Mouse (Mus musculus): ENCODE results near the gene F11r. TPM values are rescaled to one million over a fixed set of nuclear protein-coding genes. Genes with fewer than 3 reads are reported as not detected.

Gene F11r
- total and polyA plus RNA-seq, 3 experiments, result 0.74 to 1.6 (median 1.3) TPM

DNA sequence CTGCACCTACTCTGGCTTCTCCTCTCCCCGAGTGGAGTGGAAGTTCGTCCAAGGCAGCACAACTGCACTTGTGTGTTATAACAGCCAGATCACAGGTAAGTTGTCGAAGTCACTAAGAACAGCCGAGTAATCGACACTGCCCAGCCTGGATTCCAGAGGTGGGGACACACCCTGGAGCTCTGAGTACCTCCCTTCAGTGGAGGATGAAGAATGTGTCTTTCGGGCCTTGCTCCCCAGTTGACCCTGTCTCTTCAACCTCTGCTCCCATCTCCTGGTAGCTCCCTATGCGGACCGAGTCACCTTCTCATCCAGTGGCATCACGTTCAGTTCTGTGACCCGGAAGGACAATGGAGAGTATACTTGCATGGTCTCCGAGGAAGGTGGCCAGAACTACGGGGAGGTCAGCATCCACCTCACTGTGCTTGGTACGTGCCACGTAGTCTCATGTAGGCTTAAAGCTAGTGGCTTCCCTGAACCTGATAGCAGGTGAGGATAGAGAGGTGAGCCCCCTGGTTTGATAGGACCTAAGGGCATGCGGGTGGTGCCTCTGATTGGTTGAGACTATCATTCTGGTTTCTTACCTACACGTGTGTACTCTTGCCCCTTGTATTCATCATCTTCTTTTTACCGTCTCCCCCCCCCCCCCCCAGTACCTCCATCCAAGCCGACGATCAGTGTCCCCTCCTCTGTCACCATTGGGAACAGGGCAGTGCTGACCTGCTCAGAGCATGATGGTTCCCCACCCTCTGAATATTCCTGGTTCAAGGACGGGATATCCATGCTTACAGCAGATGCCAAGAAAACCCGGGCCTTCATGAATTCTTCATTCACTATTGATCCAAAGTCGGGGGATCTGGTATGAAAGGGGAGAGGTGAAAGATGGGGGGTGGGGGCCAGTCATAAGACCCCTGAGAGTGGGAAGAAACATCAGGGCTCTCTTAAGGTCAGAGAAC, 23.5 kb downstream of the F11r start:
- H3K27ac ChIP-seq (ENCODE audit: insufficient read depth, low read depth), result no peak overlapping the region
- no peak overlapping the region for H3K4me3 ChIP-seq (replicated peaks in 1 of 3; ENCODE audit: low read depth in 2 of 3, low read length in 2 of 3, poor library complexity in 1 of 3)
- dilution Hi-C loops (cut with MboI; ENCODE audit: extremely low pct_ligation_motif_present, extremely low pct_unique_long_range_greater_than_20kb, low sequenced_read_pairs), result no loop called here
- no peaks in the 10 kb centered on the region for H3K36me3 ChIP-seq (replicated peaks in 1 of 2; ENCODE audit: control insufficient read depth in 1 of 2, insufficient read depth in 1 of 2, low read length in 1 of 2)
- H3K4me2 ChIP-seq (ENCODE audit: insufficient read depth, low read depth, poor library complexity, severe bottlenecking), result no peak overlapping the region
- DNase-seq (ENCODE audit: extremely low read depth), result no peak
- no peaks in the 10 kb centered on the region for H3K79me2 ChIP-seq (replicated peaks; ENCODE audit: control insufficient read depth, extremely low read depth, insufficient read depth, poor library complexity, severe bottlenecking)
- in situ Hi-C loops (cut with MboI; ENCODE audit: low pct_ligation_motif_present, low pct_unique_long_range_greater_than_20kb, low sequenced_read_pairs), result no loop called here
- no peaks in the 10 kb centered on the region for H3K9me3 ChIP-seq (replicated peaks; ENCODE audit: low read length)
- H3K4me1 ChIP-seq (ENCODE audit: control insufficient read depth in 1 of 2, insufficient read depth in 2 of 2), result peaks cover 0 to 3% of the 10 kb centered on the region in 2 experiments; a peak in 1 of 4 replicates
- H3K9ac ChIP-seq (ENCODE audit: insufficient read depth, low read depth), result no peak overlapping the region
- TF ChIP-seq EP300 (IDR thresholded peaks at IDR 0.05; ENCODE audit: low read length) (no peak), SMC3 (IDR thresholded peaks at IDR 0.05; ENCODE audit: low read depth, low read length) (no peak), SIN3A (IDR thresholded peaks at IDR 0.05; ENCODE audit: low read length) (no peak), POLR2A (IDR thresholded peaks at IDR 0.05; ENCODE audit: low read depth, low read length) (no peak)
- no peaks in the 10 kb centered on the region for H3K27me3 ChIP-seq (replicated peaks)

- Histone ChIP-seq H3K4me1 (ENCODE audit: control insufficient read depth in 1 of 2, insufficient read depth in 2 of 2) (peaks cover 0 to 14% of the 10 kb centered on the region in 2 experiments; a peak in 2 of 4 replicates), H3K36me3 (replicated peaks in 1 of 2; ENCODE audit: control insufficient read depth in 1 of 2, insufficient read depth in 1 of 2, low read length in 1 of 2) (no peaks in the 10 kb centered on the region), H3K27ac (ENCODE audit: insufficient read depth, low read depth) (no peak overlapping the region), H3K9ac (ENCODE audit: insufficient read depth, low read depth) (no peak overlapping the region), H3K79me2 (replicated peaks; ENCODE audit: control insufficient read depth, extremely low read depth, insufficient read depth, poor library complexity, severe bottlenecking) (no peaks in the 10 kb centered on the region), H3K4me2 (ENCODE audit: insufficient read depth, low read depth, poor library complexity, severe bottlenecking) (no peak overlapping the region), H3K27me3 (replicated peaks) (no peaks in the 10 kb centered on the region), H3K9me3 (replicated peaks; ENCODE audit: low read length) (no peaks in the 10 kb centered on the region), H3K4me3 (replicated peaks in 1 of 3; ENCODE audit: low read depth in 2 of 3, low read length in 2 of 3, poor library complexity in 1 of 3) (no peak overlapping the region)
- no peak for DNase-seq (ENCODE audit: extremely low read depth)
- no peak for TF ChIP-seq BHLHE40 (IDR thresholded peaks at IDR 0.05; ENCODE audit: low read depth, low read length)
- TF ChIP-seq IRF4 (IDR thresholded peaks at IDR 0.05; ENCODE audit: low read depth, low read length), result no peak
- no peak for TF ChIP-seq MAZ (IDR thresholded peaks at IDR 0.05; ENCODE audit: low read depth, low read length)
- TF ChIP-seq MAFK (IDR thresholded peaks at IDR 0.05; ENCODE audit: insufficient replicate concordance, low read length), result no peak
- no peak for TF ChIP-seq RCOR1 (conservative IDR thresholded peaks at IDR 0.05; ENCODE audit: low read depth, low read length)
- in situ Hi-C loops (cut with MboI; ENCODE audit: low pct_ligation_motif_present, low pct_unique_long_range_greater_than_20kb, low sequenced_read_pairs) (no loop called here), dilution Hi-C loops (cut with MboI; ENCODE audit: extremely low pct_ligation_motif_present, extremely low pct_unique_long_range_greater_than_20kb, low sequenced_read_pairs) (no loop called here)
Observed at GRCm38 (mm10) chr1:171463133-171463532, 25.8 kb downstream of the F11r start.

- Histone ChIP-seq H3K4me2 (ENCODE audit: insufficient read depth, low read depth, poor library complexity, severe bottlenecking) (no peak overlapping the region), H3K79me2 (replicated peaks; ENCODE audit: control insufficient read depth, extremely low read depth, insufficient read depth, poor library complexity, severe bottlenecking) (no peaks in the 10 kb centered on the region), H3K36me3 (replicated peaks in 1 of 2; ENCODE audit: control insufficient read depth in 1 of 2, insufficient read depth in 1 of 2, low read length in 1 of 2) (no peaks in the 10 kb centered on the region), H3K4me1 (ENCODE audit: control insufficient read depth in 1 of 2, insufficient read depth in 2 of 2) (peaks cover 6 to 31% of the 10 kb centered on the region in 2 experiments; a peak in 3 of 4 replicates), H3K4me3 (replicated peaks in 1 of 3; ENCODE audit: low read depth in 2 of 3, low read length in 2 of 3, poor library complexity in 1 of 3) (no peak overlapping the region), H3K27me3 (replicated peaks) (no peaks in the 10 kb centered on the region), H3K27ac (ENCODE audit: insufficient read depth, low read depth) (no peak overlapping the region), H3K9ac (ENCODE audit: insufficient read depth, low read depth) (no peak overlapping the region), H3K9me3 (replicated peaks; ENCODE audit: low read length) (no peaks in the 10 kb centered on the region)
- in situ Hi-C loops (cut with MboI; ENCODE audit: low pct_ligation_motif_present, low pct_unique_long_range_greater_than_20kb, low sequenced_read_pairs) (no loop called here), dilution Hi-C loops (cut with MboI; ENCODE audit: extremely low pct_ligation_motif_present, extremely low pct_unique_long_range_greater_than_20kb, low sequenced_read_pairs) (no loop called here)
- TF ChIP-seq CHD2 (IDR thresholded peaks at IDR 0.05; ENCODE audit: low read length), result no peak
- DNase-seq (ENCODE audit: extremely low read depth), result no peak
Observed at GRCm38 (mm10) chr1:171465749-171466412, 28.5 kb downstream of the F11r start.
